Comparison of ENCODE assay signal across 8 mouse cellular contexts in the genomic region with DNA sequence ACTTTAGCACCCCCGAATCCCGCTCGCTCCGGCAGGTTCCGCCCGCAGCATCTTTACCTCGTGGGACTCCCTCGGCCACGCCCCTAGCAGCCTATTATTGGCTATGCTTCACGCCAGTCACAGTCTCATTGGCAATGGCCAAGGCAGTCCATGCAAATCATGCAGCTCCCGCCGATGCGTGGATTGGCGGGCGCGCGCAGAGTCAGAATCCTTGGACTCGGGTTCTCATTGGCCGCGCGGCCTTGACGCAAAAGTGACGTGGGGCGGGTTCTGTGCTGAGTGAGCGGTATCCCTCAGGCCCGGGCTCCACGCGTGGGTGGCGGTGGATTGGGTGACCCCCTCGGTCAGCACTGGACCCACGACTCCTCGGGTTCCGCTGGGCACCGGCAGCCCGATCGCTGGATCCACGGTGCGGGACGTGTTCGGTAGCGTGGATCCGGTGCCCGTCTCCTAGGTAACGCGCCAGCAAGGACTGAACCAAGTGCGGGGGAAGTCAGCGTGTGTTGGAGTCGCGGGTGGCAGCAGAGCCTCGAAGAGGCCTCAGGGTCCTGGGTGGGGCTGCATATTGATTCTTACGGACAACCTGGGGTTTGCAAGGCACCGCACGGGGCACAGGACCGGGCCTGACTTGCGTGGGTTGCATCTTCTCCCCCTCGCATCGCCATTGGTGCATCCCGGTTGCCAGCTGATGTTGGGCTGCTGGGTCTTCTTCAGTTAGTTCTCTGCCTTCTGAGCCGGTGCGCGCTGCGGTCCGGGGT. TPM values are rescaled to one million over a fixed set of nuclear protein-coding genes. Genes with fewer than 3 reads are reported as not detected.
DNase-seq lines count a peak whose midpoint lies in the region; ATAC-seq and TF ChIP-seq lines count a peak whose summit lies in the region.

A gene (minus strand): TSS at position 406 of the 758 bp plus-strand sequence.

- peak within 1 kb of the TSS; percentile 69 for H3K4me3 ChIP-seq in layer of hippocampus, adult 2 months
- peak within 1 kb of the TSS; percentile 97 for H3K4me3 ChIP-seq in lung, adult 2 months (replicated peaks; ENCODE audit: extremely low read depth, low read depth, low read length)
- peak within 1 kb of the TSS; percentile 86 for H3K4me3 ChIP-seq in neural tube, embryonic 15.5 days (replicated peaks)

- H3K4me2 ChIP-seq in neural tube, embryonic 15.5 days, result peak within 1 kb of the TSS; percentile 85

- no peaks in the 10 kb centered on the region for H3K4me1 ChIP-seq in lung, adult 2 months (ENCODE audit: control insufficient read depth, insufficient read depth, low read length)
- H3K4me1 ChIP-seq in neural tube, embryonic 15.5 days, result peaks cover 33% of the 10 kb centered on the region

- DNase-seq in MN1 (ENCODE audit: low spot score), result peak; percentile 100
- DNase-seq in cerebellum, adult 8-10 months, result peak; percentile 100
- DNase-seq in forelimb bud, embryonic 11.5 days (ENCODE audit: low read depth, low spot score), result peak; percentile 97
- DNase-seq in heart, postnatal 4 days, result peak; percentile 100
- DNase-seq in layer of hippocampus, adult 2 months (ENCODE audit: low spot score in 2 of 2), result peak; percentile 100
- peak; percentile 98 for DNase-seq in lung, adult 2 months
- peak; percentile 99 for DNase-seq in testis, postnatal 10 days (ENCODE audit: low spot score)

- TF ChIP-seq POLR2A in lung, adult 2 months (IDR thresholded peaks at IDR 0.05; ENCODE audit: borderline replicate concordance, extremely low read depth, low read depth, low read length), result 0 out of 2 replicates have a peak, but pooled peaks have one; percentile 18

- no peaks in the 10 kb centered on the region for H3K9me3 ChIP-seq in neural tube, embryonic 15.5 days (replicated peaks)

- no peaks in the 10 kb centered on the region for H3K36me3 ChIP-seq in neural tube, embryonic 15.5 days

- peak within 1 kb of the TSS; percentile 100 for H3K27ac ChIP-seq in layer of hippocampus, adult 2 months
- peak within 1 kb of the TSS; percentile 94 for H3K27ac ChIP-seq in neural tube, embryonic 15.5 days (replicated peaks)

- H3K27me3 ChIP-seq in neural tube, embryonic 15.5 days (replicated peaks), result no peaks in the 10 kb centered on the region

- WGBS in lung, adult 2 months, result under 1% methylated on average over 63 of the region's 63 CpGs
- WGBS in neural tube, embryonic 15.5 days, result under 1% methylated on average over 63 of the region's 63 CpGs

- ATAC-seq in neural tube, embryonic 15.5 days (ENCODE audit: low FRiP score), result peak; percentile 96

- TF ChIP-seq CTCF in layer of hippocampus, adult 2 months (conservative IDR thresholded peaks at IDR 0.05), result no peak
- TF ChIP-seq CTCF in lung, adult 2 months (IDR thresholded peaks at IDR 0.05; ENCODE audit: insufficient read depth, low read length), result no peak

- H3K9ac ChIP-seq in neural tube, embryonic 15.5 days (replicated peaks), result peak within 1 kb of the TSS; percentile 88

RNA-seq across cellular contexts. Expression of the gene that starts here (rescaled TPM):
- 1 to 10 TPM; 2.3 to 2.4 TPM for total RNA-seq in heart, postnatal 4 days (2021)
- 100 to 1,000 TPM; 740 to 785 TPM for total RNA-seq in layer of hippocampus, adult 2 months (2021)
- polyA plus RNA-seq in lung, adult 2 months (2012; rRNA removed), result 6.9 and 8.6 TPM in 2 replicates
- 37.1 and 50.5 TPM in 2 replicates for polyA plus RNA-seq in neural tube, embryonic 15.5 days (2015; fragmentation: Nextera tagmentation; extraction: Ambion mirVana)

Comparison
In these comparisons a context has a peak if more than half of its experiments do, and no peak if none do; other contexts are left out.
1. Peak in every context shown above with its lines: DNase-seq, ATAC-seq, H3K4me3 ChIP-seq and H3K27ac ChIP-seq.
2. RNA of the gene that starts here (total RNA-seq): 740 to 785 TPM in layer of hippocampus, adult 2 months; 2.3 to 2.4 TPM in heart, postnatal 4 days; every median in the first group is over 100 times any median in the second.